Mouse (Mus musculus) ES-Bruce4 (cell line): ENCODE results near the gene Dnajc5. TPM values are rescaled to one million over a fixed set of nuclear protein-coding genes. Genes with fewer than 3 reads are reported as not detected.

ENCODE experiments used
- H3K27ac ChIP-seq: 2 replicates; pipeline ENCODE4 v1.5.1; 2012; ENCODE audit warnings: low read length, inconsistent platforms; ENCODE audit not compliant: insufficient read depth
- H3K27me3 ChIP-seq: 2 replicates; pipeline ENCODE4 v1.6.1; 2012; ENCODE audit warnings: mild to moderate bottlenecking, low read length, inconsistent platforms; ENCODE audit not compliant: control insufficient read depth, poor library complexity, insufficient read depth, severe bottlenecking
- H3K36me3 ChIP-seq: 2 replicates; pipeline ENCODE4 v1.6.1; 2012; ENCODE audit warnings: inconsistent platforms, mild to moderate bottlenecking, low read length, moderate library complexity; ENCODE audit not compliant: control insufficient read depth, poor library complexity, insufficient read depth, severe bottlenecking
- H3K4me1 ChIP-seq: one replicate; pipeline ENCODE4 v1.8.1; 2011; ENCODE audit warnings: low read length; ENCODE audit not compliant: control insufficient read depth, insufficient read depth
- H3K4me3 ChIP-seq: 2 replicates; pipeline ENCODE4 v1.5.1; 2011; ENCODE audit warnings: low read depth, mild to moderate bottlenecking, low read length
- H3K9ac ChIP-seq: 2 replicates; pipeline ENCODE4 v1.6.1; 2012; ENCODE audit warnings: low read depth, mild to moderate bottlenecking, inconsistent platforms; ENCODE audit not compliant: poor library complexity, severe bottlenecking
- H3K9me3 ChIP-seq: replicated peaks from 2 replicates; pipeline ENCODE4 v1.6.1; 2012; ENCODE audit warnings: mild to moderate bottlenecking, low read length, inconsistent platforms; ENCODE audit not compliant: control insufficient read depth, poor library complexity, insufficient read depth, severe bottlenecking
- CTCF ChIP-seq: IDR thresholded peaks from one replicate; pipeline ENCODE4 v1.8.1; 2011; ENCODE audit warnings: low read depth, low read length
- EP300 ChIP-seq: IDR thresholded peaks from 2 replicates; pipeline ENCODE4 v1.6.1; 2011; ENCODE audit warnings: low read depth, low read length; ENCODE audit not compliant: insufficient read depth
- POLR2A ChIP-seq: IDR thresholded peaks from one replicate; pipeline ENCODE4 v1.8.1; 2011; ENCODE audit warnings: low read length; ENCODE audit not compliant: insufficient read depth
- polyA plus RNA-seq: library from polyadenylated mRNA; stranded (reverse); fragments of >200 nt; gene quantifications from 2 replicates; pipeline ENCODE4 v1.2.4, GENCODE M21; 2011; ENCODE audit warnings: low read depth; ENCODE audit not compliant: missing spikeins, insufficient read depth, insufficient read length

The Dnajc5 gene
- polyA plus RNA-seq, 1 experiment, result 59.0 TPM

DNA sequence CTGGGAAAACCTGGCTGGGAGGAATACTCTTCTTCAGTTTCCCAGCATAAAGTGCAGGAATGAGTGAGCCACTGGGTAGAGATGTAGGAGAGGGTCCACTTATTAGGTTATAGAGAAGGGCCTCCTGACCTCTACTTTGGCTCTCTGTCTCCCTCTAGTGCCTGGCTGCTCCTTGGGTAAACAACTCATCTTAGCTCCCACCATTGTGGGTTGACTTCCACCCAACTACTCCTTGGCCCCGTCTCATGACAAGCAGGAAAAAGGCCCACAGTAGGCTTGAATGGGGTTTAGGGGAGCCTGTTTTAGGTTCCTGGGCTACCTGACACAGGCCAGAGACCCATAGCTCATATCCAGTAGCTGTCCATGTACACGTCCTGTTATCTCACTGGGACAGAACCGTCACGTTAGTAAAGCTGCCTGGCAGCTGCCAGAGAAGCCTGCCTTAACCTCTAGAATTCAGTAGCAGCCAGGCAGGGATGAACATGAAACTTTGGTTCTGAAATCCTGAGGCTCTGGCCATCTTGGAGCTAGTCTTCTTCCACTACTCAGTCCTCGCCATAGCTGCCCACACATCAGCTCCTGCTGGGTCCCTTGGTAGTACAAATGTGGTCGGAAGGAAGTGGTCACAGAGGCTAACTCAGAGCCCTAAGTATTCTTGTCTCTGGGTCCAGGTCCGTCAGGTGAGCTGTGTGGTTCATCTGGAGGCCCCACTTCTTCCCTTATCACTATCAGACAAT is 48.2 kb downstream of the Dnajc5 start:
- H3K9me3 ChIP-seq, result no peaks in the 10 kb centered on the region
- H3K4me1 ChIP-seq, result no peaks in the 10 kb centered on the region
- H3K27ac ChIP-seq, result no peak overlapping the region
- H3K27me3 ChIP-seq, result no peaks in the 10 kb centered on the region
- H3K4me3 ChIP-seq, result no peak overlapping the region
- H3K9ac ChIP-seq, result no peak overlapping the region
- TF ChIP-seq EP300 (no peak), CTCF (peak; percentile 60)
- H3K36me3 ChIP-seq, result no peaks in the 10 kb centered on the region

DNA sequence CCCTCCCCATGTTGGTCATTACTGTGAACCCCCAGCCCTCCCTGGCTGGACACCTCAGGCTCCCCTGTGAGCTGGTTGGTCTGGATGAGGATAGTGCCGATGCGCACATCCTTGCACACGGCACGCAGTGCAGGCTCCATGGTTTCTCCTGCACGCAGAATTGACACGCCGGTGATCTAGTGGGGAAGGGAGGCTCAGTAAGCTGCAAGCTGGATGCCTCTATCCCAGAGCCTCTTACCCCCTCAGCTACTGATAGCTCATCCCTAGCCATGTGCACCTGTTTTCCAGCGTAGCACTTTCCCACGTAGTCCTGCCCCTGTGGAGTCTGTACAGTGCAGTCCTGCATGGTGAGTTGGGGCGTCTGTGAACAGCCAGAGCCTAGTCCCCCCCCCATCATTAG is 49.6 kb downstream of the Dnajc5 start:
- Histone ChIP-seq H3K27me3 (no peaks in the 10 kb centered on the region), H3K27ac (no peak overlapping the region)
- TF ChIP-seq POLR2A (no peak), EP300 (no peak), CTCF (no peak)

DNA sequence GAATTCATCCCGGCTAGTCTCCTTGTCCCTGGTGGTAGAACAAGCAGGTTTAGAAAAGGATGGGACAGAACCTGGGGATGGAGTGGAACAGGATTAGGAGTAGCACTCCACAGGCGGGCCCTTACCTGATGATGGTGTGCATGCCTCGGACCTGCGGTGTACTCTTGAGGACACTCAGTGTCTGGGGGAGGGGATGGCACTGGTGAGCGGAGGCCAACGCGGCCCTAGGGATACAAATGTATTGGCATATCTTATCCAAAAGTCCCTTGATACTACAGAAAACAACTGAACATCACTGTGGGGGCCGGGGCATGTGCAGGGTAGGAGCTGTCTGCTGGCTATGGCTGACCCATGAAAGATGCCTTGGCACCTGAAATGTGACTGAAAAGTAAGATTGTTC is 50.1 kb downstream of the Dnajc5 start:
- Histone ChIP-seq H3K27ac (no peak overlapping the region), H3K27me3 (no peaks in the 10 kb centered on the region), H3K9me3 (no peaks in the 10 kb centered on the region), H3K9ac (no peak overlapping the region), H3K36me3 (no peaks in the 10 kb centered on the region), H3K4me1 (no peaks in the 10 kb centered on the region), H3K4me3 (no peak overlapping the region)
- TF ChIP-seq EP300 (no peak), POLR2A (no peak), CTCF (no peak)

More for the DNA sequence above, 49.6 kb downstream of the Dnajc5 start:
- no peak overlapping the region for H3K9ac ChIP-seq
- no peaks in the 10 kb centered on the region for H3K9me3 ChIP-seq
- H3K4me1 ChIP-seq, result no peaks in the 10 kb centered on the region
- no peaks in the 10 kb centered on the region for H3K36me3 ChIP-seq
- no peak overlapping the region for H3K4me3 ChIP-seq

DNA sequence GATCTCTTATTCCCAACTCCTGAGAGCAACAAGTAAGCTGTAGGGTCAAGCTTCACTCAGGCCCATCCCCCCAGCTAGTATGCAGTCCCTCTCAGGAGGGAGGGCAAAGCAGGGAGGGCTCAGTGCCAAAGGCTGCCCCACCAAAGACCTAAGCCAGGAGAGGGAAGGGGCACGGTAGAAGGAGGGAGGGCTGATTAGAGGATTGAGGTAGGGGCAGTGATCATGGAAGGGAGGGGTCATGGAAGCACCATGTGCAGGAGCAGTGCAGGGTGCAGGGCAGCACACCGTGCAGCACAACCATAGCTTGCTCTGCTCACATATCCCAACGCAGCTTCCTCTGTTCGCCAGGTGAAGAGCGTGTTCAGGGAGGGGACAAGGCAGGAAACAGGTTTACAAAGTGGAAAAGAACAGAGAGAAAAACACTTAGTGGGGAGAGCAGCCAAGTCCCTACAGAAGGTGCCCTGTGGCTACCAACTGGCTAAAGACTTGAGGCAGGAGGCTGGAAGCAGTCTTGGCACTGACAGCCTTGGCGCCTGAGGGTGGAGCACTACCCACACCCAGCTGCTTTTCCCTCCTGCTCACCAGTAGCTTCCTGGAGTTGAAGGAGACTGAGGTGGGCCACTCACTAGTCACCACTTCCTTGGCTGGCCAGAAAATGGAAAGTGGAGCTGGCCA is 50.8 kb downstream of the Dnajc5 start:
- H3K36me3 ChIP-seq, result no peaks in the 10 kb centered on the region
- TF ChIP-seq POLR2A (no peak), CTCF (no peak), EP300 (no peak)
- H3K4me3 ChIP-seq, result no peak overlapping the region
- no peak overlapping the region for H3K27ac ChIP-seq
- no peaks in the 10 kb centered on the region for H3K9me3 ChIP-seq
- H3K27me3 ChIP-seq, result no peaks in the 10 kb centered on the region
- H3K9ac ChIP-seq, result no peak overlapping the region
- H3K4me1 ChIP-seq, result no peaks in the 10 kb centered on the region

DNA sequence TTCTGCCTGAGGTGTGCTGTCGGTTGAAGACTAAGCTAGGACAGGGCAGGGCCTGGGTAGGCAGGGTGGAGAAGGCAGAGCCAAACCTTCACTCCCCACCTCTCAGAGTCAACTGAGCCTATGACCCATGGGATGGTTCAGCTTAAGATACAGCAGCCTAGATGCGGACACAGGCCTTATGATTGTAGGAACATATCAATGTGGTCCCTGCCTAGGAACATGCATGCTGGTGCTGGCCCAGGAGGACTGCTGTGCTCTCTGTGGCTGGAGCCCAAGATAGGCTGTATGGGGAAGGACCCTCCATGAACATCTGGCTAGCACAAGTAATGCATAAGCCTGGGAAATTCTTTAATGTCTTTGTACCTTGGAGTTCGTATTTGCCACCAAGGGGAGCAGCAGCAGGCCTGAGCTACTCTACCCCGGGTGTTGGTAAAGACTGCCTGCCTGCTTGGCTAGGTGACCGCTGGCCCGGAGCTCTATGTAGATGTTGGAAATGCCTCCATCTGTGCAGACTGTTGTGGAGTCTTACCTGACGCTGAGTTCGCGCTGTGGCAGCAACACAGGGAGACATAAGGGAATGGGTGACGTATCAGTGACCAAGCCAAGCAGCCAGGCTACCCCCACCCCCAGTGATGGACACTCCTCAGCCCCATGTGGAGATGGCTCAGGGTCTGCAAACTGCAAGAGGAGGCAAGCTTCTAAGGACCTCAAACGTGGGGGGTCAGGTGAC is 51.8 kb downstream of the Dnajc5 start:
- H3K9me3 ChIP-seq, result no peaks in the 10 kb centered on the region
- no peak overlapping the region for H3K9ac ChIP-seq
- H3K27me3 ChIP-seq, result no peaks in the 10 kb centered on the region
- TF ChIP-seq POLR2A (no peak), CTCF (no peak), EP300 (no peak)
- H3K27ac ChIP-seq, result no peak overlapping the region
- H3K36me3 ChIP-seq, result no peaks in the 10 kb centered on the region
- H3K4me1 ChIP-seq, result no peaks in the 10 kb centered on the region
- H3K4me3 ChIP-seq, result no peak overlapping the region
